Mouse (Mus musculus) hindbrain, embryonic 13.5 days (tissue): ENCODE results near the gene Casp8. TPM values are rescaled to one million over a fixed set of nuclear protein-coding genes. Genes with fewer than 3 reads are reported as not detected.
"Not testable (repeated sequence)": the region's sequence is repeated elsewhere in the genome, so short reads cannot be mapped to it uniquely, and the experiment has no call there.

Experiments
- ATAC-seq: fragments of 200-750 bp; cut with Nextera tagmentation; 2 replicates; pipeline ENCODE4 v1.8.0; 2017; ENCODE audit warnings: moderate TSS enrichment; ENCODE audit not compliant: low FRiP score
- H3K27ac ChIP-seq: fragments of 300-500 bp; sonication (generic); 2 replicates; pipeline ENCODE4 v1.5.1; 2015; ENCODE audit warnings: inconsistent platforms, mild to moderate bottlenecking, moderate library complexity
- H3K27me3 ChIP-seq: fragments of 300-500 bp; sonication (generic); 2 replicates; pipeline ENCODE4 v1.6.1; 2015; ENCODE audit warnings: mild to moderate bottlenecking, inconsistent platforms
- H3K36me3 ChIP-seq: fragments of 300-500 bp; sonication (generic); 2 replicates; pipeline ENCODE4 v1.6.1; 2015; ENCODE audit warnings: mild to moderate bottlenecking, inconsistent platforms
- H3K4me1 ChIP-seq: fragments of 300-500 bp; sonication (generic); replicated peaks from 2 replicates; pipeline ENCODE4 v1.6.1; 2015; ENCODE audit warnings: inconsistent platforms
- H3K4me2 ChIP-seq: fragments of 300-500 bp; sonication (generic); 2 replicates; pipeline ENCODE4 v1.6.1; 2015; ENCODE audit warnings: inconsistent platforms, mild to moderate bottlenecking, moderate library complexity
- H3K4me3 ChIP-seq: fragments of 300-500 bp; sonication (generic); 2 replicates; pipeline ENCODE4 v1.5.1; 2015; ENCODE audit warnings: mild to moderate bottlenecking, inconsistent platforms
- H3K9ac ChIP-seq: fragments of 300-500 bp; sonication (generic); 2 replicates; pipeline ENCODE4 v1.6.1; 2015; ENCODE audit warnings: mild to moderate bottlenecking, inconsistent platforms
- H3K9me3 ChIP-seq: fragments of 300-500 bp; sonication (generic); 2 replicates; pipeline ENCODE4 v1.6.1; 2016; ENCODE audit warnings: inconsistent platforms
- WGBS: fragments of 180-500 bp; shearing (Covaris S2); methylation state at CpG from one replicate; pipeline ENCODE4 v1.1.7; 2015; 5-methylcytosine and 5-hydroxymethylcytosine counted together
- polyA plus RNA-seq: library from polyadenylated mRNA; unstranded; fragments of >200 nt; fragmentation: Nextera tagmentation; extraction: Ambion mirVana; gene quantifications from 2 replicates; pipeline ENCODE4 v1.2.1, GENCODE M21; 2015

The Casp8 gene
- polyA plus RNA-seq, 1 experiment from 2014 or later: 8.2 TPM

DNA sequence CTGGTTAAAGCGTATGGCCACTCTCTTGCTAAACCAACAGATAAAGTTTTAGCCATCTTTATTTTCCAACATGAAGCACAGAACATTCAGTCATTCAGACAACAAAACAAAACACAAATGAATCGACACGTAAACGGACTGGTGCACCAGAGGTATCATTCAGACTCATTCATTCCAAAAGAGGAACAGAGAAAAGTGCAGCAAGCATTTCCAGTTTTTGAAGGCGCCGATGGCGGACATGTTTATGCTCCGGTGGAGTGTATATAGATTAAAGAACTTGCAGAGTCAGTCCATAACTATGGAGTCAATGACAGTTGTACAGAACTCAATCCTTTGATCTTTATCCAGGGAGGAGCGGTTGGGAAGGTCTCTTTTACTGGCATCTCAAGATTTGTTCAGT, 88.1 kb downstream of the Casp8 start:
- H3K27ac ChIP-seq, H3K36me3 ChIP-seq, H3K4me1 ChIP-seq, H3K4me2 ChIP-seq, H3K27me3 ChIP-seq, H3K9ac ChIP-seq, H3K4me3 ChIP-seq, ATAC-seq, H3K9me3 ChIP-seq: not testable (repeated sequence)
- WGBS: 88% methylated on average over 9 of the region's 9 CpGs

DNA sequence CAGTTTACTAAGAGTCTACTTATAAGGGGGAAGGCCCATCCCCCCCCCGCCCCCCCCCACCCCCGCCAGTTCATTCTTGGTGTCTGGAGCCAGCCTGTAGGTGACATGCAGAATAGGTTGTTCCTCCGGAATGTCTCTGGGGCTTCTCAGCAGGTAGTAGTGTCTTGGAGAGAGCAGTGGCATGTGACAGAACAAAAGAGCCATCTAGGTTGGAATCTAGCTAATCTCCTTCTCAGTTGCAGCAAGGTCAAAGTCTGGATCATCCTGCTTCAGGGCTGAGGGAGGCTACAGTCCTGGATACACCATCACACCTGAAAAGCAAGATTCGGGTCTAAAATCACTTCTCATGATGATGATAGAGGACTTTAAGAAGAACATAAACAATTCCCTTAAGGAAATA, 90.5 kb downstream of the Casp8 start:
- Histone ChIP-seq H3K4me3 (no peak overlapping the region), H3K4me1 (no peaks in the 10 kb centered on the region), H3K27me3 (no peaks in the 10 kb centered on the region), H3K27ac (no peak overlapping the region), H3K36me3 (no peaks in the 10 kb centered on the region), H3K9me3 (no peaks in the 10 kb centered on the region), H3K4me2 (no peak overlapping the region), H3K9ac (no peak overlapping the region)
- 77% methylated on average over 4 of the region's 4 CpGs for WGBS
- no peak for ATAC-seq

DNA sequence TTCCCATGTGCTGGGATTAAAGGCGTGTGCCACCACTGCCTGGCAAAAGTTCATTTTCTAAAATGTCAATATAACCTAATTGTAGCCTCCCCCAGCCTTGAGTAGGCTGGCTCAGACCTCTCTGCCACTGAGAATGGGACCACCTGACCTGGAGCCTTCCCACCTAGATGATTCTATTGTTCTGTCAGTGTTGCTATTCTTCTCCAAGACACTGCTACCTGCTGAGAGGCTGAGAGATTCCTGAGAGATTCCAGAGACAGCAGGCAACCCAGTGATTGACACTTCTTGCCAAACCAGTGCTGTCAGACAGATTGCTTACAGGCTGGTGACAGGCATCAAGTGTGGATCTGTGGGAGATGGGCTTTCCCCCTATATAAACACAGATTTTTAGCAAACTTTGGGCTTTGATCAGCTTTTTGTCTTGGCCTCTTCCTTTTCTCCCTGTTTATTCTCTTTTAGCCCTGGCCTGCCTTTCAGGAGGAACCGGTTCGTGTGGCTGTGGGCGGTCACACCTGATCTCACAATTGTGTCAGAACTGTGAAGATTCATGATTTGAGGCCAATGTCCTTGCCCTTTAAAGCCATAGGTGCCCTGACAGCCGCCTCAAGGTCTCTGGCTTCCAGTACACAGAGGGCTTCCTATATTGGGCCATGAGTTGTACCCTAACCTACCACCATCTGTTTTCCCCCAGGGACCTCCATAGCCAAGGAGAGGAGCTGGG, 94.8 kb downstream of the Casp8 start:
- H3K9ac ChIP-seq: no peak overlapping the region
- WGBS: 73% methylated on average over 5 of the region's 5 CpGs
- no peak for ATAC-seq

DNA sequence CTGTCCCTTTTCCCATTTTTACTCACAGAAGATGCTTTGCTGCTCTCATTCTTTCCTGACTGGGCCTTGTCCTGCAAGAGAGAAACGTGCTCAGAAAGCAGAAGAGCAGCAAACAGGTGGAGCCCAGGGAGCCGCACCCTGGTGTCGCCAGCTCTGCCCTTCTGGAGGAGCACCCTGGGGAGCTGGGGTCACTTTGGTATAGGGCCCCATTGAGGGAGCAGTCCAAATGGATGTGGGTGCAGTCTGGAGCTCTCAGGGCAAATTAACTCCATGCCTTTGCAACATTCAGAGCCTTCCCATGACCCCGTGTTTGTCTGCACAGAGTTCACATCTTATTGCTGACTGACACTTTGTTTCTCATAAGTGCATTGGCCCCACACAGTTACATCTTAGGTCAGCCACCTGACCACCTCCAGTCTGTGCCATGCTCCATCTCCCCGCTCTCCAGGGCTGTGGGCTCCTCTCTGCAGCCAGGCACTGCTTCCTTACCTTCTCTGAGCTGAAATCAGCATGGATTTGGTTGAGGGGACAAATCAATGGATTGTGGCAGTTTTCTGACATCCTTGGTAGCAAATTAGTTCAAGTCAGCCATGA, 95.6 kb downstream of the Casp8 start:
- not testable (repeated sequence) for H3K9ac ChIP-seq, H3K4me2 ChIP-seq, H3K9me3 ChIP-seq, ATAC-seq, H3K27me3 ChIP-seq, H3K4me1 ChIP-seq, H3K36me3 ChIP-seq, H3K4me3 ChIP-seq, H3K27ac ChIP-seq
- WGBS: 79% methylated on average over 4 of the region's 5 CpGs

More for the DNA sequence above, 94.8 kb downstream of the Casp8 start:
- Histone ChIP-seq H3K9me3 (no peaks in the 10 kb centered on the region), H3K4me2 (no peak overlapping the region), H3K4me3 (no peak overlapping the region), H3K27me3 (no peaks in the 10 kb centered on the region), H3K36me3 (no peaks in the 10 kb centered on the region), H3K4me1 (no peaks in the 10 kb centered on the region), H3K27ac (no peak overlapping the region)

DNA sequence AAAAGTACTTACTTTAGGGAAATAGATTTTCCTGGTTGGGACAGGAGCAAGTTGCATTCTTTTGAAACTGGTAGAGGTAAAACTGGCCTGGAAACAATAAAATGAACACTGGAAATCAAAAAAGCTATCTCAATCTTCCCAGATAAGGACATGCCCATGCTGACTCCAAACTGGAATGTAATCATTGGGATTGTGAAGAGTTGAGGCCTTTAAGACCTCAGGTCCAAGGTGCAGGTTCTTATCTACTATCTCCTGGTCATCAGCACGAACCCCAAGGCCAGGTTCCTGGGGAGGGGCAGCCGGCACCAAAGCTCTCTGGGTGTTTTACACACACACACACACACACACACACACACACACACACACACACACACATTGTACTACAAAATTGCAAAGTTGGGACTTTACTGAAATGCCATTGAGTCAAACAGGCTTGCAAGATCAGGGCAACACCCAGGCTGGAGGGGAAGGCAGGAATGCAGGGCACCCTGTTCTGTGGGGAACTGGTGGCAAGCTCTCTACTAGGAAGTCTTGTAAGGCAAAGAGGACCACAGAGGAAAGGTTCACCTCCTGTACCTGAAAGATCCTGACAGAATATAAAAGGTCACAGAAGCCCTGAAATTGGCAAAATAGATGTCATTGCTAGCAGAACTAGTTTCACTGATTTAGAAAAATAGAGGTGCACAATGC, 96.5 kb downstream of the Casp8 start:
- H3K4me1 ChIP-seq, H3K4me2 ChIP-seq, H3K27ac ChIP-seq, H3K27me3 ChIP-seq, ATAC-seq, H3K9ac ChIP-seq, H3K4me3 ChIP-seq, H3K36me3 ChIP-seq, H3K9me3 ChIP-seq: not testable (repeated sequence)
- 83% methylated on average over 1 of the region's 2 CpGs for WGBS

DNA sequence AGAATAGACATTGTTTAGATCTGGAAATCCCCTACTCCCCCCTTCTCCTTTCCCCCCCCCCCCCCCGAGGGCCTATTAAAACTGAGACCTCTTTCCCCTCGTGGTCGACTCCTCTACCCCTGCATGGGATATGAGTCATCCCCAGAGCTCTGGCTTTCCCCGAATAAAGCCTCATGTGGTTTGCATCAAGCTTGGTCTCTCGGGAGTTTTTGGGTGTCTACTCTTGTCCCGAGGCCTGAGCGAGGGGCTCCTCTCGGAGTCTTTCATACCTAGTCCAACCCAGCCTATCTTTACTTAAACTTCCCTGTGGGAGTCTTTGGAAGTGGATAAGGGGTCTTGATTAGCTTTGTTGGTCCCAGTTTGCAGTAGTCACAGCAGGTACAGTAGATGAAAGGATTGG, 97.2 kb downstream of the Casp8 start:
- not testable (repeated sequence) for H3K4me3 ChIP-seq, H3K9me3 ChIP-seq, H3K36me3 ChIP-seq

More for the DNA sequence above, 97.2 kb downstream of the Casp8 start:
- WGBS: 92% methylated on average over 7 of the region's 8 CpGs
- H3K27me3 ChIP-seq, H3K4me2 ChIP-seq, H3K4me1 ChIP-seq, H3K9ac ChIP-seq, H3K27ac ChIP-seq, ATAC-seq: not testable (repeated sequence)

Other genes starting within 250 kb of the Casp8 start
- 9.9 and 13.5 TPM in 2 replicates for gene Fam126b, start 209.1 kb upstream of the Casp8 start, polyA plus RNA-seq
- gene Ndufb3, start 209.0 kb upstream of the Casp8 start, polyA plus RNA-seq: 199 and 210 TPM in 2 replicates
- not detected in 2 replicates for gene Als2cr12, start 99.4 kb upstream of the Casp8 start, polyA plus RNA-seq
- gene Cflar, start 83.9 kb upstream of the Casp8 start, polyA plus RNA-seq: 16.5 and 17.2 TPM in 2 replicates
- 15.8 and 18.7 TPM in 2 replicates for gene Trak2, start 178.1 kb downstream of the Casp8 start, polyA plus RNA-seq
- gene Stradb, start 178.1 kb downstream of the Casp8 start, polyA plus RNA-seq: 84.7 and 85.4 TPM in 2 replicates